Mouse (Mus musculus) stomach, postnatal 0 days (tissue): Measurements from ENCODE around the gene Gna14.

Source experiments
- CTCF ChIP-seq: IDR thresholded peaks from 2 replicates; pipeline ENCODE4 v1.5.1; 2016; ENCODE audit warnings: antibody characterized with exemption, low read depth, mild to moderate bottlenecking, moderate library complexity
- EP300 ChIP-seq: optimal IDR thresholded peaks from 2 replicates; pipeline ENCODE3; 2016; ENCODE audit warnings: antibody characterized with exemption

GRCm38 (mm10) chr19:16559243-16559896, 123.8 kb downstream of the Gna14 start:
- TF ChIP-seq CTCF (no peak), EP300 (no peak)
